Mouse (Mus musculus) thymus, postnatal 4 days (tissue): ENCODE measurements at regions not wholly inside any gene's neighbourhood (a gene's known extent, or its start where the extent isn't known, plus 50 kb on each side); places are given as distances from the start of the nearest gene placed in this dataset.

Experiments used
- DNase-seq: peaks from one replicate; pipeline ENCODE4 v3.0.0; 2021

- no peak for DNase-seq
These were observed 86.4 kb downstream of the Anapc4 start for GRCm38 (mm10) chr5:52920251-52920650.

GRCm38 (mm10) chr5:52920722-52921264 is 87.0 kb downstream of the Anapc4 start:
- no peak for DNase-seq

GRCm38 (mm10) chr5:52925006-52925405 is 91.2 kb downstream of the Anapc4 start:
- DNase-seq: no peak

GRCm38 (mm10) chr5:52929690-52930089 is 95.9 kb downstream of the Anapc4 start:
- DNase-seq: no peak

GRCm38 (mm10) chr5:52933291-52933690 is 99.5 kb downstream of the Anapc4 start:
- no peak for DNase-seq

- no peak for DNase-seq
These were observed 100.3 kb upstream of the Slc34a2 start for GRCm38 (mm10) chr5:52937626-52938025.

- no peak for DNase-seq
These were observed 97.9 kb upstream of the Slc34a2 start for GRCm38 (mm10) chr5:52939994-52940393.

GRCm38 (mm10) chr5:52940645-52941044 is 97.2 kb upstream of the Slc34a2 start:
- no peak for DNase-seq

GRCm38 (mm10) chr5:52953875-52954274 is 84.0 kb upstream of the Slc34a2 start:
- DNase-seq: no peak

GRCm38 (mm10) chr5:52954713-52955112 is 83.2 kb upstream of the Slc34a2 start:
- no peak for DNase-seq

- DNase-seq: no peak
These were observed 73.7 kb upstream of the Slc34a2 start for GRCm38 (mm10) chr5:52964209-52964608.

- no peak for DNase-seq
These were observed 66.1 kb upstream of the Slc34a2 start for GRCm38 (mm10) chr5:52971811-52972210.

GRCm38 (mm10) chr5:52973003-52973402 is 64.9 kb upstream of the Slc34a2 start:
- DNase-seq: no peak

GRCm38 (mm10) chr5:52975557-52976088 is 62.3 kb upstream of the Slc34a2 start:
- no peak for DNase-seq

GRCm38 (mm10) chr5:52977826-52978687 is 59.8 kb upstream of the Slc34a2 start:
- DNase-seq: peak; percentile 33

GRCm38 (mm10) chr5:52979458-52979857 is 58.4 kb upstream of the Slc34a2 start:
- DNase-seq: no peak

- no peak for DNase-seq
These were observed 55.8 kb upstream of the Slc34a2 start for GRCm38 (mm10) chr5:52982056-52982455.

GRCm38 (mm10) chr5:52982741-52983140 is 55.1 kb upstream of the Slc34a2 start:
- no peak for DNase-seq
